21 mouse cellular contexts compared by ENCODE assay signal in genomic region chr14:22413220-22413619, GRCm38 (mm10).
DNase-seq lines count a peak whose midpoint lies in the region; ATAC-seq and TF ChIP-seq lines count a peak whose summit lies in the region.
"Had no signal": no experiment of that assay in that cellular context is flagged by ENCODE, and none has a peak within 500 bp of the region (broad histone marks: within the 10 kb centered on the region; RNA-seq: fewer than 3 reads in every experiment).

No protein-coding gene starts in this region.

- DNase-seq in adrenal gland, adult 2 months, result peak; percentile 6
- no peak for DNase-seq in adrenal gland, postnatal 14 days
- peak; percentile 48 for DNase-seq in limb, embryonic 14.5 days (ENCODE audit: low spot score)
- DNase-seq in limb, embryonic 10.5 days (ENCODE audit: low spot score), result no peak
- DNase-seq in urinary bladder, postnatal 14 days (ENCODE audit: low spot score), result peak; percentile 26
- DNase-seq in urinary bladder, postnatal 10 days (ENCODE audit: low spot score), result no peak
- peak; percentile 29 for DNase-seq in fibroblast of lung, adult 2 months (ENCODE audit: low read depth)
- DNase-seq in liver, result no peak
- DNase-seq: adrenal gland, adult 8-10 months; cerebellum, adult 11-12 months; cerebellum, adult 9-10 months; cerebellum, postnatal 25 days; gastrocnemius, adult 2 months; gastrocnemius, postnatal 25 days; heart, postnatal 4 days had no signal

- H3K27me3 ChIP-seq in limb, embryonic 14.5 days (ENCODE audit: control insufficient read depth, insufficient read depth, low read length), result no peaks in the 10 kb centered on the region
- H3K27me3 ChIP-seq in limb, embryonic 10.5 days (ENCODE audit: low read depth, poor library complexity, severe bottlenecking), result peaks cover 44% of the 10 kb centered on the region
- H3K27me3 ChIP-seq: embryonic facial prominence, embryonic 13.5 days; heart, embryonic 13.5 days; hindbrain, embryonic 13.5 days had no signal

- ATAC-seq in limb, embryonic 14.5 days (ENCODE audit: low FRiP score, low read depth), result no peak
- ATAC-seq: forebrain, embryonic 14.5 days; hindbrain, postnatal 0 days had no signal

- no peaks in the 10 kb centered on the region for H3K36me3 ChIP-seq in limb, embryonic 14.5 days (ENCODE audit: control insufficient read depth, insufficient read depth, low read length)
- no peaks in the 10 kb centered on the region for H3K36me3 ChIP-seq in limb, embryonic 10.5 days
- H3K36me3 ChIP-seq: embryonic facial prominence, embryonic 13.5 days; forebrain, embryonic 10.5 days; heart, embryonic 13.5 days; hindbrain, embryonic 13.5 days had no signal

- no peaks in the 10 kb centered on the region for H3K4me1 ChIP-seq in limb, embryonic 14.5 days (ENCODE audit: control insufficient read depth, insufficient read depth, low read length)
- H3K4me1 ChIP-seq in limb, embryonic 10.5 days, result no peaks in the 10 kb centered on the region
- H3K4me1 ChIP-seq: embryonic facial prominence, embryonic 13.5 days; forebrain, embryonic 10.5 days; heart, embryonic 13.5 days; hindbrain, embryonic 13.5 days had no signal

- no peak for TF ChIP-seq POLR2A in limb, embryonic 14.5 days (IDR thresholded peaks at IDR 0.05; ENCODE audit: borderline replicate concordance, extremely low read depth, insufficient read depth, insufficient read length)

- H3K4me3 ChIP-seq in limb, embryonic 14.5 days (replicated peaks; ENCODE audit: low read length), result no peak overlapping the region
- no peak overlapping the region for H3K4me3 ChIP-seq in limb, embryonic 10.5 days
- H3K4me3 ChIP-seq: embryonic facial prominence, embryonic 13.5 days; forebrain, embryonic 10.5 days; gastrocnemius, adult 2 months; heart, embryonic 13.5 days; hindbrain, embryonic 13.5 days had no signal

- H3K9ac ChIP-seq in limb, embryonic 14.5 days (ENCODE audit: low read depth, low read length, severe bottlenecking), result no peak overlapping the region
- H3K9ac ChIP-seq: embryonic facial prominence, embryonic 13.5 days; heart, embryonic 13.5 days; hindbrain, embryonic 13.5 days had no signal

- H3K4me2 ChIP-seq in limb, embryonic 14.5 days (replicated peaks; ENCODE audit: low read depth, low read length, severe bottlenecking), result no peak overlapping the region
- H3K4me2 ChIP-seq: embryonic facial prominence, embryonic 13.5 days; heart, embryonic 13.5 days; hindbrain, embryonic 13.5 days had no signal

- H3K27ac ChIP-seq in limb, embryonic 14.5 days (replicated peaks; ENCODE audit: low read depth, low read length), result no peak overlapping the region
- H3K27ac ChIP-seq in limb, embryonic 10.5 days, result no peak overlapping the region
- H3K27ac ChIP-seq: embryonic facial prominence, embryonic 13.5 days; forebrain, embryonic 10.5 days; gastrocnemius, adult 2 months; heart, embryonic 13.5 days; hindbrain, embryonic 13.5 days; hindbrain, postnatal 0 days had no signal

- no peaks in the 10 kb centered on the region for H3K9me3 ChIP-seq in limb, embryonic 14.5 days (ENCODE audit: control insufficient read depth, low read length)
- no peaks in the 10 kb centered on the region for H3K9me3 ChIP-seq in limb, embryonic 10.5 days (replicated peaks)
- H3K9me3 ChIP-seq: embryonic facial prominence, embryonic 13.5 days; forebrain, embryonic 10.5 days; hindbrain, embryonic 13.5 days had no signal

- 62% methylated on average over 7 of the region's 7 CpGs for WGBS in limb, embryonic 14.5 days
- 93% methylated on average over 7 of the region's 7 CpGs for WGBS in limb, embryonic 10.5 days

Comparison
In these comparisons a context has a peak if more than half of its experiments do, and no peak if none do; other contexts are left out.
1. DNase-seq: peak in adrenal gland, adult 2 months (single experiment), limb, embryonic 14.5 days (single experiment), urinary bladder, postnatal 14 days (single experiment) and fibroblast of lung, adult 2 months (single experiment); none in adrenal gland, postnatal 14 days (single experiment), limb, embryonic 10.5 days (single experiment), urinary bladder, postnatal 10 days (single experiment) and liver (single experiment).